8 mouse cellular contexts compared by ENCODE assay signal in genomic region chr5:147429535-147430305, GRCm38 (mm10). TPM values are rescaled to one million over a fixed set of nuclear protein-coding genes. Genes with fewer than 3 reads are reported as not detected.
A peak's percentile ranks its signal among the peaks of the same experiment; 100 is the strongest.
DNase-seq lines count a peak whose midpoint lies in the region; ATAC-seq lines count a peak whose summit lies in the region.

Pan3 (plus strand) TSS chr5:147430161.

- peak; percentile 91 for DNase-seq in T-cell, adult 2 months (ENCODE audit: low spot score)
- DNase-seq in cerebellum, postnatal 36 days, result peak; percentile 95 to 97
- DNase-seq in gastrocnemius, adult 18-20 months (ENCODE audit: low spot score), result peak; percentile 95
- DNase-seq in left cerebral cortex, adult 18-20 months (ENCODE audit: low spot score in 2 of 2), result peak; percentile 95
- DNase-seq in right cerebral cortex, adult 18-20 months, result peak; percentile 95
- peak; percentile 68 for DNase-seq in urinary bladder, postnatal 10 days (ENCODE audit: low spot score)

- H3K4me3 ChIP-seq in hindbrain, embryonic 16.5 days (ENCODE audit: low read length), result peak within 1 kb of the TSS; percentile 66
- peak within 1 kb of the TSS; percentile 75 for H3K4me3 ChIP-seq in macrophage (ENCODE audit: inconsistent target)

- H3K4me1 ChIP-seq in hindbrain, embryonic 16.5 days (ENCODE audit: control insufficient read depth, insufficient read depth, low read depth, low read length), result peaks cover 25% of the 10 kb centered on the region

- no peaks in the 10 kb centered on the region for H3K36me3 ChIP-seq in hindbrain, embryonic 16.5 days (ENCODE audit: control insufficient read depth, insufficient read depth, low read length)
- H3K36me3 ChIP-seq in macrophage (ENCODE audit: inconsistent target), result no peaks in the 10 kb centered on the region

- peak within 1 kb of the TSS; percentile 85 for H3K9ac ChIP-seq in hindbrain, embryonic 16.5 days (ENCODE audit: low read depth, low read length)

- peak; percentile 89 for ATAC-seq in hindbrain, embryonic 16.5 days

- no peaks in the 10 kb centered on the region for H3K9me3 ChIP-seq in hindbrain, embryonic 16.5 days (ENCODE audit: control insufficient read depth, low read length)

- WGBS in hindbrain, embryonic 16.5 days, result under 1% methylated on average over 32 of the region's 51 CpGs
- WGBS in macrophage (ENCODE audit: missing documents), result under 1% methylated on average over 45 of the region's 51 CpGs

- peak within 1 kb of the TSS; percentile 91 for H3K4me2 ChIP-seq in hindbrain, embryonic 16.5 days (ENCODE audit: low read length)

- no peaks in the 10 kb centered on the region for H3K27me3 ChIP-seq in hindbrain, embryonic 16.5 days (replicated peaks; ENCODE audit: control insufficient read depth, insufficient read depth, low read length)

- H3K79me2 ChIP-seq in macrophage (ENCODE audit: inconsistent target), result peaks cover 38% of the 10 kb centered on the region

- peak within 1 kb of the TSS; percentile 99 for H3K27ac ChIP-seq in hindbrain, embryonic 16.5 days (ENCODE audit: low read depth, low read length)
- peak within 1 kb of the TSS; percentile 80 for H3K27ac ChIP-seq in macrophage

RNA-seq across cellular contexts. Expression of gene Pan3, which starts in this region (rescaled TPM):
- total RNA-seq in gastrocnemius, adult 18-20 months (2021), result 10 to 100 TPM; 19.4 to 20.0 TPM
- polyA plus RNA-seq in hindbrain, embryonic 16.5 days (2015; fragmentation: Nextera tagmentation; extraction: Ambion mirVana), result 36.4 and 52.7 TPM in 2 replicates
- 10 to 100 TPM; 74.2 to 79.9 TPM for total RNA-seq in left cerebral cortex, adult 18-20 months (2021)
- 100 to 1,000 TPM; 446 to 670 (median 575) TPM for total RNA-seq in macrophage (2018; cell fraction: chromatin; rRNA removed)
- total RNA-seq in macrophage (2018; cell fraction: cytosol; rRNA removed), result 10 to 100 TPM; 44.4 to 84.1 (median 60.2) TPM
- total RNA-seq in macrophage (2018; cell fraction: nucleus; rRNA removed), result 100 to 1,000 TPM; 214 to 425 (median 313) TPM
- 25.2 to 36.1 TPM (median 33.8 TPM) in 3 replicates for polyA plus RNA-seq in macrophage (2018)

Comparison
In these comparisons a context has a peak if more than half of its experiments do, and no peak if none do; other contexts are left out.
1. Peak in every context shown above with its lines: DNase-seq, ATAC-seq, H3K4me3 ChIP-seq and H3K27ac ChIP-seq.